Mouse (Mus musculus) C2C12 (cell line): ENCODE measurements at regions not wholly inside any gene's neighbourhood (a gene's known extent, or its start where the extent isn't known, plus 50 kb on each side); places are given as distances from the start of the nearest gene placed in this dataset.

Experiments
- CEBPB ChIP-seq: IDR thresholded peaks from one replicate; pipeline ENCODE4 v1.6.1; 2011; ENCODE audit warnings: low read depth, mild to moderate bottlenecking, control low read depth, moderate library complexity
- CTCF ChIP-seq: IDR thresholded peaks from one replicate; pipeline ENCODE4 v1.5.1; 2011; ENCODE audit not compliant: control insufficient read depth, insufficient read depth, insufficient read length
- MYOD1 ChIP-seq: IDR thresholded peaks from one replicate; pipeline ENCODE4 v1.6.1; 2011; ENCODE audit warnings: low read depth; ENCODE audit not compliant: control insufficient read depth, insufficient read length
- USF1 ChIP-seq: IDR thresholded peaks from one replicate; pipeline ENCODE4 v1.6.1; 2011; ENCODE audit warnings: low read depth, mild to moderate bottlenecking, control low read depth, moderate library complexity

DNA sequence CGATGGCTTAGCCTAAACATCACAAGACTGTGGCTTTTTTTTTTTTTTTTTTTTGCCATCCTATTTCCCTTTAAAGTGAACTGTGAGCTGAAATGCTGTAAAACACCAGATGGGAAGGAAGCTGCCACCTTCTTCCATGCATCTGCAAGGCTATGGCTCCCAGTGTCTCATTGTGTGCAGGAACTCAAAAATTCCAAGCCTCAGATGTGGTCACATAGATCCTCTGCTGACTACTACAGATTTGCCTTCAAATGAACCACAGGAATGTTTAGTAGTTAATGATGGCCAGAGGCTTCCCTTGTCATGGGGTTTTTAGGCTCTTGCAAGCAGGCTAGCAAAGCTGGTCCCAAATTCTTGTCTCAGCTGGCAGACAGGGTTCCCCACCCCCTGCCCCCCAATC lies 114.9 kb upstream of the Robo2 start:
- TF ChIP-seq CTCF (no peak), CEBPB (no peak), MYOD1 (no peak), USF1 (no peak)
